Mouse (Mus musculus) heart, postnatal 0 days (tissue): ENCODE data around the gene Olfr1428. TPM values are rescaled to one million over a fixed set of nuclear protein-coding genes. Genes with fewer than 3 reads are reported as not detected.
A peak's percentile ranks its signal among the peaks of the same experiment; 100 is the strongest.

Experiments
- ATAC-seq: fragments of 200-750 bp; cut with Nextera tagmentation; 2 replicates; pipeline ENCODE4 v1.8.0; 2017; ENCODE audit warnings: low read depth, moderate number of reproducible peaks, moderate library complexity; ENCODE audit not compliant: insufficient read depth
- DNase-seq: peaks from one replicate; pipeline ENCODE4 v3.0.0-alpha.2; 2016; ENCODE audit warnings: low spot score
- H3K27ac ChIP-seq: fragments of 300-500 bp; sonication (generic); 2 replicates; pipeline ENCODE4 v1.5.1; 2014; ENCODE audit warnings: low read depth, mild to moderate bottlenecking
- H3K27me3 ChIP-seq: fragments of 300-500 bp; sonication (generic); 2 replicates; pipeline ENCODE4 v1.6.1; 2014; ENCODE audit warnings: low read length, mixed read lengths; ENCODE audit not compliant: control insufficient read depth, insufficient read depth
- H3K36me3 ChIP-seq: fragments of 300-500 bp; sonication (generic); replicated peaks from 2 replicates; pipeline ENCODE4 v1.6.1; 2014; ENCODE audit warnings: low read length, mixed read lengths; ENCODE audit not compliant: control insufficient read depth, insufficient read depth
- H3K4me1 ChIP-seq: fragments of 300-500 bp; sonication (generic); 2 replicates; pipeline ENCODE4 v1.6.1; 2014; ENCODE audit warnings: antibody characterized with exemption; ENCODE audit not compliant: control insufficient read depth, insufficient read depth
- H3K4me2 ChIP-seq: fragments of 300-500 bp; sonication (generic); 2 replicates; pipeline ENCODE4 v1.6.1; 2014; ENCODE audit warnings: low read depth, mild to moderate bottlenecking, low read length, moderate library complexity
- H3K4me3 ChIP-seq: fragments of 300-500 bp; sonication (generic); 2 replicates; pipeline ENCODE4 v1.5.1; 2014; ENCODE audit warnings: low read depth, low read length
- H3K9ac ChIP-seq: fragments of 300-500 bp; sonication (generic); replicated peaks from 2 replicates; pipeline ENCODE4 v1.6.1; 2014; ENCODE audit warnings: low read depth, low read length, mixed read lengths
- H3K9me3 ChIP-seq: fragments of 300-500 bp; sonication (generic); replicated peaks from 2 replicates; pipeline ENCODE4 v1.6.1; 2016; ENCODE audit warnings: low read length; ENCODE audit not compliant: control insufficient read depth
- CTCF ChIP-seq: IDR thresholded peaks from 2 replicates; pipeline ENCODE4 v1.5.1; 2016; ENCODE audit warnings: antibody characterized with exemption, control low read depth, low read depth
- EP300 ChIP-seq: IDR thresholded peaks from 2 replicates; pipeline ENCODE4 v1.6.1; 2016; ENCODE audit warnings: antibody characterized with exemption, low read depth
- WGBS: fragments of 180-500 bp; shearing (Covaris S2); extraction: QIAGEN DNeasy Blood & Tissue Kit; methylation state at CpG from one replicate; pipeline ENCODE4 v1.1.7; 2014; 5-methylcytosine and 5-hydroxymethylcytosine counted together
- polyA plus RNA-seq: library from polyadenylated mRNA; unstranded; fragments of >200 nt; fragmentation: Nextera tagmentation; extraction: Ambion mirVana; gene quantifications from 2 replicates; pipeline ENCODE4 v1.2.1, GENCODE M21; 2015
- total RNA-seq: library from RNA; depleted of rRNA; stranded (reverse); fragments of >200 nt; gene quantifications from 2 replicates; pipeline ENCODE4 v1.2.3, GENCODE M21; 2014; ENCODE audit warnings: low replicate concordance; rRNA removed

The Olfr1428 gene
- total RNA-seq (not detected in 2 replicates), polyA plus RNA-seq (not detected in 2 replicates)

GRCm38 (mm10) chr19:12115797-12116196 is at the start of gene Olfr1428:
Gene Olfr1428, minus strand, starts transcription at chr19:12115897.
- Histone ChIP-seq H3K4me2 (no peak within 1 kb of the TSS), H3K4me1 (no peaks in the 10 kb centered on the region), H3K9me3 (no peaks in the 10 kb centered on the region), H3K36me3 (no peaks in the 10 kb centered on the region), H3K4me3 (no peak within 1 kb of the TSS), H3K27ac (no peak within 1 kb of the TSS), H3K27me3 (no peaks in the 10 kb centered on the region), H3K9ac (no peak within 1 kb of the TSS)
- DNase-seq (no peak), ATAC-seq (no peak)
- 60% methylated on average over 1 of the region's 1 CpGs for WGBS
- no peak for TF ChIP-seq CTCF
- TF ChIP-seq EP300: no peak

GRCm38 (mm10) chr19:12145452-12145851 is 29.8 kb upstream of the Olfr1428 start:
- Histone ChIP-seq H3K27ac (no peak overlapping the region), H3K27me3 (no peaks in the 10 kb centered on the region), H3K36me3 (no peaks in the 10 kb centered on the region), H3K9ac (no peak overlapping the region), H3K4me2 (no peak overlapping the region), H3K4me1 (no peaks in the 10 kb centered on the region), H3K4me3 (no peak overlapping the region), H3K9me3 (peaks cover 5% of the 10 kb centered on the region; the same call in 1 of the 2 replicates)
- WGBS: 74% methylated on average over 3 of the region's 3 CpGs
- TF ChIP-seq EP300 (no peak), CTCF (no peak)
- no peak for ATAC-seq
- no peak for DNase-seq

- Histone ChIP-seq H3K4me1 (no peaks in the 10 kb centered on the region), H3K27ac (no peak overlapping the region), H3K27me3 (no peaks in the 10 kb centered on the region), H3K4me3 (no peak overlapping the region), H3K4me2 (no peak overlapping the region), H3K9me3 (peaks cover 5% of the 10 kb centered on the region; the same call in 1 of the 2 replicates), H3K9ac (no peak overlapping the region), H3K36me3 (no peaks in the 10 kb centered on the region)
- TF ChIP-seq EP300 (no peak), CTCF (no peak)
- WGBS: 85% methylated on average over 1 of the region's 1 CpGs
- ATAC-seq: no peak
- DNase-seq: no peak
Measured at GRCm38 (mm10) chr19:12143356-12143755, 27.7 kb upstream of the Olfr1428 start.

GRCm38 (mm10) chr19:12134289-12134688 is 18.6 kb upstream of the Olfr1428 start:
- H3K4me2 ChIP-seq: no peak overlapping the region
- no peaks in the 10 kb centered on the region for H3K9me3 ChIP-seq
- no peak overlapping the region for H3K9ac ChIP-seq
- no peak for DNase-seq
- H3K27me3 ChIP-seq: no peaks in the 10 kb centered on the region
- no peaks in the 10 kb centered on the region for H3K36me3 ChIP-seq
- no peaks in the 10 kb centered on the region for H3K4me1 ChIP-seq
- 21% methylated on average over 2 of the region's 2 CpGs for WGBS
- ATAC-seq: 0 out of 2 replicates have a peak, but pooled peaks have one; percentile 8
- peak; percentile 45 for TF ChIP-seq CTCF
- TF ChIP-seq EP300: no peak
- no peak overlapping the region for H3K27ac ChIP-seq
- H3K4me3 ChIP-seq: no peak overlapping the region

- H3K27me3 ChIP-seq: no peaks in the 10 kb centered on the region
- TF ChIP-seq CTCF (no peak), EP300 (no peak)
- no peak within 1 kb of the TSS for H3K27ac ChIP-seq
- no peak within 1 kb of the TSS for H3K4me2 ChIP-seq
- no peaks in the 10 kb centered on the region for H3K4me1 ChIP-seq
- no peak within 1 kb of the TSS for H3K4me3 ChIP-seq
- 65% methylated on average over 3 of the region's 3 CpGs for WGBS
- no peak for DNase-seq
- no peaks in the 10 kb centered on the region for H3K36me3 ChIP-seq
- no peak for ATAC-seq
- no peak within 1 kb of the TSS for H3K9ac ChIP-seq
- H3K9me3 ChIP-seq: no peaks in the 10 kb centered on the region
Measured at GRCm38 (mm10) chr19:12123103-12123502, 7.4 kb upstream of the Olfr1428 start, which contains the start of gene Olfr76. Gene Olfr76, minus strand, starts transcription at chr19:12123203.

GRCm38 (mm10) chr19:12116464-12116863 is 767 bp upstream of the Olfr1428 start:
- Histone ChIP-seq H3K9me3 (no peaks in the 10 kb centered on the region), H3K4me1 (no peaks in the 10 kb centered on the region), H3K27me3 (no peaks in the 10 kb centered on the region), H3K27ac (no peak overlapping the region), H3K4me2 (no peak overlapping the region), H3K4me3 (no peak overlapping the region), H3K9ac (no peak overlapping the region), H3K36me3 (no peaks in the 10 kb centered on the region)
- 78% methylated on average over 3 of the region's 3 CpGs for WGBS
- no peak for DNase-seq
- no peak for ATAC-seq
- TF ChIP-seq CTCF: no peak
- no peak for TF ChIP-seq EP300
